Mouse (Mus musculus) ZHBTc4 (cell line): Measurements from ENCODE around the gene Cblc.

Experiments
- DNase-seq: peaks from one replicate; pipeline ENCODE4 v3.0.0-alpha.2; 2011; ENCODE audit warnings: low read depth, low spot score

Cblc gene

DNA sequence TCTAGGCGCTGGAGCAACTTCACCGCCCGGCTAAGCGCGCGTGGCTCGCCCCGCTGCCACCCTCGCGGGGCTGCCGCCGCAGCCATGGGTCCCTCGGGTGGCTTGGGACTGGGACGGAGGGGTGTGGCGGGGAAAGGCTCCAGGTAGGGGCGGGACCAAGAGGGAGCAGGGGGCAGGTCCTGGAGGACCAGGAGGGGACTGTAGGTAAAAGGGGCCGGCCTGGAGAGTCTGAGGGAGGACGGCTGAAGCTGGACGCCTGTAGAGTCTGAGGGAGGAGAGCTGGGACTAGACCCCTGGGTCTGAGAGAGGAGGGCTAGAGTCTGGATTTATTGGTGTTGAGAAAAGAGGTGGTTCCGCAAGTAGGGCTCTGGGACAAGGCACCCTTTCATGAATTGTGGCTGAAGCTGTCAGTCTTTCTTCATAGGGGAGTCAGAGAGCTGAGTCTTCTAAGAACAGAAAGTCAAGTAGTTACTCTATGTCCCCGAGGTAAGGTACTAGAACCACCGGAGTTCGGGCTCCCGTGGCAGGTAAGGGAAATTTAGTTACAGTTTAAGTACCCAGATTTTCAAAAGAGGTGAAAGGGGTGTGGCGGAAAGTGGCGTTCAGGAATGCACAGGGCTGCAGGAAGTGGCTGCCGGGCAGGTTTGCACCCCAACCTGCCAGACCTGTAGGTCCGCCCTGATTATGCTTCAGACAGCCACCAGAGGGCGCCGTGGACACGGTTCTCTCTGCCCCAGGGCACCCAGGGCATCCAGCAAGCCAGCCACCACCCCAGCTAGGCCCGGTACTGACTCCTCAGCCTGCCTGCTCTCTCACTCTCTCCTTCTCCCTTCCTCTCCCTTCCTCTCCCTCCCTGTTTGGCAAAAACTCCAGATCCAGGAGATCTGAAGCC lies at the start of gene Cblc:
Gene Cblc, minus strand, starts transcription at position 113 of the 892 bp plus-strand sequence.
- peak; percentile 93 for DNase-seq

DNA sequence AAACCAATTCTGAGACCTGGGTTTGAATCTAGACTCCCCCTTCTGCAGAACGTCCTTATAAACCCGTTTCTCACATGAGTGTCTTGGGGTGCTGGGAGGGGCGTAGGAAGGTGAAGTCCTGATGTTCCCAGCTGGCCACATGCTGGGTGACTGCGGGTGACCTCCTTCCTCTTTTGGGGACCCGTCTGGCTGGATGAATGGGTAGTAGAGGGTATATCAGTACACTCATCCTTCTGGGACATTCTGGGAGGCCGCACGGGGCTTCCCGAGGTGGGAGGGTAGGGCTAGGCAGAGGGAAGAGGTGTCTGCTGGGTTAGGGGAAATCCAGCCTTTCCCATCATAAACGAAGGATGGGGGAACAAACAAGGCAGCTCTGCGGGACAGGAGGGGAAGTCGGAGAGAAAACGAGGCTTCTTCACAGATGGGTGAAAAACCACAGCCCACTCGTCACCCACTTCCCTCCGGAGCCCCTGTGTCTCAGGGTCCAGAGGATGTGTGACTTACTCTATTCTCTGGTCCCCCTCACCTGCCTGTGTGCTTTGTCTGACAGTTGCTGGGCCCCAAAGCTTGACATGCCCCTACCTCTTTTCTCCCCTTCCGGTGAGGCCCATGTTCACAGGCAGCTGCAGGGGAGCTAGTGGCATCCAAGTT lies 48.0 kb upstream of the Cblc start:
- DNase-seq = no peak

DNA sequence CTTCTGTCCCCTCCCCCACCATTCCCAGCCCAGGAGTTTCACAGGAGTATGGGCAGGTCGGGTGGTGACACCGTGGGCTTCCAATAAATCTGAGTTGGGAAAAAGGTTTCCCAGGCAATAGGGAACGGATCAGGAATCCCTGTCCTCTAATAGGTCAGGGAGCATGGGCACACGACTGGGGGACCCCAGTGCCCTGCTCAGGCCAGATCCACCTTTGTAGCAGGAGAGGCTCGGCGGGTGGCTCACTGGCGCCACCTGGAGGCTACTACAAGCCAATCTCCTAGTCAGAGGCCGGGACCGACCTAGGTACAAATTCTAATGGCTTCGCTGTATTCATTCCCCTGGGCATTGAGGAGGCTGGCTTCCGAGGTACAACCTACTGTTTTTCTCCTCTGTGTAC lies 47.0 kb upstream of the Cblc start:
- peak; percentile 79 for DNase-seq

DNA sequence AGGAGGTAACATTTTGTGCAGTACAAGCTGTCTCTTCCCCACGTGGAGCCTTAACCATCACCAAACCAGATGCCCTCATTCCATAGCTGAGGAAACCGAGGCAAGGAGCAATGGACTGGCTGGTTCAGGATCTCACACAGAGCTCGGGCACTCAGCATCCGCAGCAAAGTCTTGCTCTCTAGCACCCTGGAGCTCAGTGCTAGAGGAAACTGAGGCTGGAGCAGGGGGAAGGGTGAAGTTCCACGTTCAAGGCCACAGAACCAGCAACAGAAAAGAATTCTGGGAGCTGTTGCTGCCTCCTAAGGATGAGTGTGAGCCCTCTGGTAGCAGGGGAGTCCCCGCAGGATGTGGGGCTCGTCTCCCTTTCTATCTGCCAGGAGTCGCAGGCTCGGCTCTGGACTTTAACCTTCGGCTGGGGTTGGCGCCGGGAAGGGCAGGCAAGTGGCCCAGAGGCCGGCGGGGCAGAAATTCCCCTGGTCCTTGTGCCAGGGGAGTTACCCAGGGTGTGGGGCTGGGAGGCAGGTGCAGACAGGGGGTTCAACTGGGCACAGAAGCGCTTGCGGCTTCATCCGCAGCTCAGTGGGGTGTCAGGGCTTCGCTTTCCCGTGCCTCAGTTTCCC lies 46.4 kb upstream of the Cblc start:
- no peak for DNase-seq

DNA sequence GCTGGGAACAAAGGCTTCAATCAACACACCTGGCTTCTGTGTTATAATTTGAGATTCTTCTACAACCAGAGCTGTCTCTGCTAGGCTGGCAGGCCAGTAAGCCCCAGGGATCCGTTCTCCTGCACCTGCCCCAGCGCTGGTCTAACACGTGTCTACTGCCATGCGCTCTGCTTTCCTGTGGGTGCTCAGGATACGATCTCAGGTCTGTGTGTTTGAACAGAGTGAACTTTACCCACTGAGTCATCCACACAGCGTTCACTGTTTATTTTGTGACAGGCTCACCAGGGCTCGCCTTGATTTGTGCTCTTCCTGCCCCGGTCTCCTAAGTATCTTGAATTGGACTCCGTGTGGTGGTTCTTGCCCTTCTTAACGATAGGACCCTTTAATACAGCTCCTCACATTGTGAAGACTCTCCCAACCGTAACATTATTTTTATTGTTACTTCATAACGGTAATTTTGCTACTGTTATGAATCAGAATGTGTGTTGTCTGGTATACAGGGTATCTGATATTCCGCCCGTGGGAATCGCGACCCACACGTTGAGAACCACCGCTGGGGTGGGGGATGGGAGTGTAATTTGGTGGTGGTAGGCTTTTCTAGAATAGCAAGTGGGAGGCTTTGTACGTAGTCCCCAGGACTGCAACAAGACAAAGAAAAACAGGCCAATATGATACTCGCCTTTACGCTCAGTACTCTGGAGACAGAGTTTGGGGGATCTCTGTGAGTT lies 45.2 kb upstream of the Cblc start:
- DNase-seq = no peak

DNA sequence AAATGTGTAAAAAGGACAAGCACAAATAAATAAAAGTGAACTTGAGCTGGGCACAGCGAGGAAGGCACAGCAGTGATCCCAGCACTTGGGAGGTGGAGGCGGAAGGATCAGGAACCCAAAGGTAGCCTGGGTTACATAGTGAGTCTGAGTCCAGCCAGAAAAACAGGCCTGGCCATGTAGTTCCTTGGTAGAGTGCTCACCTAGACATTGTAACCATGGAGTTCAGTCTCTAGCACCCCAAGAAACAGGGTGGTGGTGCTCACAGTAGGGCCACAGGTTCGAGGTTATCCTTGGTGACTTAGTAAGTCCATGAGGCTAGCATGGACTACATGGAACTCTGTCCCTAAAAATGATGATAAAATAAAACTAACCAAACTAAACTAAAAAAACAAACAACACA lies 44.3 kb upstream of the Cblc start:
- no peak for DNase-seq

DNA sequence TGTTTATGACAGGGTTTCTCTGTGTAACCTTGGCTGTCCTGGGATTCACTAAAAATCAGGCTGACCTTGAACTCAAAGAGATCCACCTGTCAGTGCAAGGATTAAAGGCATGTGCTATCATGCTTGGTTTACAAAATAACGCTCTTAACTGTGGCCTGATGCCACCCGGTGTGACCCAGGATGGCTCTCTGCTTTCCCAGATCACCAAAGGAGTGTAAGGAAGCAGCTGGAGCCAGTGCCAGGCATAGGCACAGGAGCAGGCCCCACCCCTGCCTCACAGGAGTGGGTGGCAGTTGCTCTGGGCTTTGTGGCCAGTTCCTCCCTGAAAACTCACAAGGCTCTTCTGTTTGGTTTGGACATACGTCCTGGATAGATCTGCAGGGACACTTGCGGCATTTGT lies 43.8 kb upstream of the Cblc start:
- DNase-seq = no peak

DNA sequence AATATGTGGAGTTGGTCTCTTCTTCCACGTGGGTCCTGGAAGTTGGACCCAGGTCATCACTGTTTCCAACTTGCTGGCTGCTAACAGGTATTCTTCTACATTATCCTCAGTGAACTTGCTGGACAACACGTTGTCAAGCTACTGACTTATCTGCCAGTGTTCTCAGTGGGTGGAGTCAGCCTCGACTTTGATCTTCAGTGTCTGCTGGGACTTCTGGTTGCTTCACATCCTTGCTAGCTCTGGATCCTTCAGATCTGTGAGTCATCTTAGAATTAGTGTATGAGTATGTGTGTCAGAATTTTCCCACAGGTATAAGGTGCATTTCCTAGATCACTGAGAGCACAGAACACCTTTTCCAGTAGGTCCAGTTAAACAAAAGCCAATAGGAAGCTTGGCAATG lies 40.2 kb upstream of the Cblc start:
- DNase-seq = no peak

DNA sequence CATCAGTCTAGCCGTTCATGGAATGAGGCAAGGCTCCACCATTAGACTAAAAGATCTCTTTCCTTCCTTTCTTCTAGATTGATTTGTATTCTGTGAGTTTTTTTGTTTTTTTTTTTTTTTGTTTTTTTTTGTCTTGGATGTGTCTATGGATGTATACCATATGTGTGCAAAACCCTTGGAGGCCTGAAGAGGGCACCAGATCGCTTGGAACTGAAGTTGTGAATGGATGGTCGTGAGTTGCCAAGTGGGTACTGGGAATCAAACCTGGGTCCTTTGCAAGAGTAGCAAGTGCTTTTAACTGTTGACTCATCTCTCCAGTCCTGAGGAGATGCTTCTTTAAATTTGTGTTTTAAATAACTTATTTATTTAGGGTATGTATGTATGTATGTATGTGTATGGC lies 37.4 kb upstream of the Cblc start:
- peak; percentile 58 for DNase-seq

DNA sequence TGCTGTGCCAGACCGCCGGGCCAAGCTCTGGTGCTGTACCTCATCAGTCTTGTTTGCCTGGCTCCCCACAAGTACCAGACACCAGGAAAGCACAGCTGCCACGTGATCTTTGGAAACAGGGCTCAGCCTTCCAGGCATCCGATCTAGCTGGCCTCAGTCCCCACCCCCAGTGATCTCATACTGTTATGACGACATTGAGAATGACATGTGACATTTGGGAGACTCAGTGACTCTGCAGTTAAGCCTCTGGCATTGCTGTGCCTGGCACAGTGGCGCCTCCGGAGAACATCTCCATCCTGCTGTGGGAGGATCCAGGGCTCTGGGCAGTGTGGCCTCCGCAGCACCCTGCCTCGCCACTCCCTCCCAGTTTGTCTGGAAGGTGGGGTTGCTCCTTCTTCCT lies 35.2 kb upstream of the Cblc start:
- peak; percentile 51 for DNase-seq

DNA sequence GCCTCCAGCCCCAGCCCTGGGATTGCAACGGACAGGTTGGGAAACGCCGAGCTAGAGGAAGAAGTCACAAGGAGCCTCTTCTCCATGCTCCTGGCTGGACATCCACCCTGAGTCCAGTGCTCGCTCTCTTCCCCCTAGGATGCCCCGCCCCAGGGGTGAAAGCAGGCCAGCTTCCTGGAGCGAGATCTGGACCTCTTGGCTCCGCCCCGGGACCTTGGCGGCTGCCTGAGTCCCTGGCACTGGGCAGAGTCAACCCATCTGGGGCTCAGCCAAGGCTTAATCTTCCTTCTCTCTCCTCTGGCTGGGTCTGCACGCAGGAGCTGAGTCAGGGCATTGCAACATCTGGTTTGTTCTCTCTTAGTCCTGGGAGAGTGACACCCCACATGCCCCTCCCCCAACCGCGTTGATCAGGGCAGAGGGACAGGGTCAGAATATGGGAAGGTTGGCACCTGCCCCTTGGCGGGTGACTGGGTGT lies 34.1 kb upstream of the Cblc start:
- no peak for DNase-seq

DNA sequence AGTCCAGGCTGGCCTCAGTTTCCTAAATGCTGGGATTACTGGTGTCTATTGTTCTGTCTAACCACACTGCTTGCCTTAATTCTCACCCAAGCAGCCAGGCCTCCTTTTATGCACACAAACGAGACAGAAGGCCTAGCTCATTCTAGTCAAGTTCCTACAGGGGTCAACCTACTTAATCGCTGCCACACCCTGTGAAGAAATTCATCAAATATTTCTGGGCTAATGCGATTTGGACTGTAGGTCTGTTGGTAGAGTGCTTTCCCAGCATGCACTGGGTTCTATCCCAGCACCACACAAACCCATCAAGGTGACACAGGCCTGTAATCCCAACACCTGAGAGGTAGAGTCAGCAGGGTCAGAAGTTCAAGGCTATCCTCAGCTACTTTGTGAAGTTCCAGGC lies 33.1 kb upstream of the Cblc start:
- peak; percentile 67 for DNase-seq

DNA sequence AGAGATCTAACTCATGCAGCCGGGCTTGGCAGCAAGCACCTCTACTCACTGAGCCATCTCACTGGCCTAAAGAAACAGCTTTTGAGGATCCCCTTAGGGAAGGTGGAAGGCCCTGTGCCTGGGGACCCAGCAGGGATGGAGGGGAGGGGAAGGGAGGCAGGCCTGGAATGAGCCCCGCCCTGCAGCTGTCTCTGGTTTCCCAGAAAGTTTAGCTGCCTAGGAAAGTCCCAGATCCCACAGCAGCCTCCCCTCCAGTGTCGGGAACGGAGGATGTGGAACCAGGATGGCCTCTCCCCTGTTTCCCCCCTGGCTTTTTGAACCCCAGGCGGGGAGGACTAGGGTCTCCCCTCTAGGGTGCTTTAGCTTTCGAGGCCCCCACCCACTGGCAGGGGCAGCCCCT lies 30.1 kb upstream of the Cblc start:
- DNase-seq = peak; percentile 82

DNA sequence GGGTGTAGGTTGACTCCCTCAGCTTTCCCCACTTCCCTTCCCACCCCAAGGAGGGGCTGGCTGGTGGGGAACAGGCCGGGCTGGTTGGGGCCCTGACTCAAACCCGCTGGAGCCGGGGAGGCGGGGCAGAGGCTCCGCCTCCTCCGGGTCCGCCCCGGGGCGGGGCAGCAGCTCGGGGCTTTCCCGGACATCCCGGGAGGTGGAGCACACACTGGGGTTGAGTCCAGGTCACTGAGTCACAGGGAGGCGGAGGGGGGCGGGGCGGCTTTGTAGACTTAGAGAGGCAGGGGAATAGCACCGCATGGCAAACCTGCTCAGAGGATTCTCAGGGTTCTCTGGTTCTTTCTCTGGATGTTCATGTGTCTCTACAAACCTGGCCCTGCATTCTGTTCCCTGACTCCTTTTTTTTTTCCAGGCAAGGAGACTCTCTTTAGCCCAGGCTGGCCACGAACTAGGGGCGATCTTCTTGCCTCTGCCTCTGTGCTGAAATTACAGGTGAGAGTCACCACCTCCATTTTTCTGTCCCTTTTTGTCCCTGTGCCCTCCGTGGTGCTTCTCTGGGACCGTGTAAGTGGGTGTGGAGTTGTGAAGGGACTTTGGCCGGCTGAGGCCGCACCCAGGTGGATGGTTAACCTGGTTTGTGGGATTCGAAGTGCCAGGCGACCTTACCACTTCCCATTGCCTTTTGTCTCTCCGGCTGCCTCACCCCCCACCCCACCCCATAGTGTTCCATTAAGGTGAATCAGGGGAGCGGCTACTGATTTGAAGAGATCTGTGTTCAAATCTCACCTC lies 27.8 kb upstream of the Cblc start:
- peak; percentile 97 for DNase-seq

DNA sequence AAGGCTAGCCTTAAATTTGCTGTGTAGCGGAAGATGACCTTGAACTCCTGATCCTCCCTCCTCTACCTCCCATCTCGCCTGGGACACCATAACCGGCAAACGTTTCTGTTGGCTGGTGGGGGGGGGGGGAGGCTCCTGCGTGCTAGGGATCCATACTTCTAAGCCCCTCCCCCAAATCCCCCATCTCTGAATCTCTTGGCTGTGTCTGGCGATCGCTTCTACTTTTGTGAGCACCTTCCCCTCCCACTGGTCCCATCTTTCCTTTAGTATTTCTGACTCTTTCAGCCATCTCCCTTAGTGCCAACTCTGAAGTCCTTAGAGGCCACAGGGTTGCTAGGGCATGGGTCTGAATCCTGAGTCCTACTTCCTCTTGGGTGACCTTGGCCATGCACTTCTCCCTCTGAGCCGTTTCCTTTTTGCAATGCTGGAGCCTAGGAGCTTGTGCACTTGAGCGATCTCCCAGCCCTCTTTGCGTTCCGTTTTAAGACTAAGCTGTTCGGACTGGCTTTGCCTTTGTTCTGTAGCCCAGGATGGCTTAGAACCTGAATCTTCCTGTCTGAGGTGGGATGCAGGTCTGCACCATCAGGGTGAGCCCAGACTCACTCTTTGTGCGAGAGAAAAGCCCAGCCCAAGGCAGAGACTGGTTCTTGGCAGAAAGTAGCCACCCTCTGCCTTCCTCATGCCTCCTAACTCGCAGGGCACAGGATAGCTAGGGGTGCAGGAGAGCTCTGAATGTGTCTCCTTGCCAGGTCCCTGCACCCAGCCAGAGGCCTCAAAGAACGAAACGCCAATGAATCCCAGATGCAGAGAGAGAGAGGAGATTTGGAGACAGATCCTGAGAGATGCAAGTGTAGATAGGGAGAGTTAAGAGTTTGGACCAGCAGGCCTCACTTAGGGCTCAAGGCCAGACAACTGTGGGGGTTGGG lies 26.9 kb upstream of the Cblc start:
- peak; percentile 91 for DNase-seq

DNA sequence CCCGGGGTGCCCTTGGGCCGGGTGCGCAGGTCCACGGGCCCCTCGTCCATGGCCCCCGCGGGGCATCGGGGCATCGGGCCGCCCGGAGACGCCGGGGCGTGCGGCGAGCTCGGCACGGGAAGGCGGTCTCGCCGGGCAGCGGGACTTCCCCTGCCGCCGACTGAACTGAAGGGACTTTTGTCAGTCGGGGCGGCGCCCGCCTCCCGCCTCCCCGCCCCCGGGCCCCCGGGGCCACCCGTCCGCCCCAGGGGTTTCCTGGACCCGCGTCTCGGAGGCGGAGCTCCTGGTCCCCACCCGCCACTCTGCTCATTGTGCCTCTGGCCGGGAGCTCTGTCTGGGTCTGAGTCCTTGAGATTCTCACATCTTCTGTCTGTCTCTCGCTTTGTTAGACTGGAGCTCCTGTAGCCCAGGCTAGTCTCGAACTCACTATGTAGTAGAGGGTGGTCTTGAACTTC lies 26.0 kb upstream of the Cblc start, which contains the start of gene Bcl3:
Gene Bcl3, minus strand, starts transcription at position 167 of the 455 bp plus-strand sequence.
- peak; percentile 71 for DNase-seq

DNA sequence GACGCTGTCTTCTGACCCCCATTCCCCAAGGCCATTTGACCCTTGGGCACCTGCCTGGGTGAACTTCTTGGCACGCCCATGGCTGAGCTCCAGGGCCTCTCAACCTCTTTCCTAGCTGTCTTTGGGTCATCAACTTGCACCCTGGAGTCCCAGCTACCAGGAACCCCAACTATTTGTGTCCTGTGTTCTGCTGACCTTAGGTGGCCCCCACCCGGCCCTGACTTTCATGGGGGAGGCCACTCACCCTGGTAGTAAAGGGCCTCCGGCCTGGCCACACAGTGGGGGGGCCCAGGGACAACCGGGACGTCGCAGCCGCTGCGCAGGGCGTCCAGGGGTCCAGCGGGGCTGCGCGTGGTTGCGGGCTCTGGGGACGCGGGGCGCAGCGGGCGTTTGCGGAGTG lies 25.6 kb upstream of the Cblc start:
- no peak for DNase-seq

DNA sequence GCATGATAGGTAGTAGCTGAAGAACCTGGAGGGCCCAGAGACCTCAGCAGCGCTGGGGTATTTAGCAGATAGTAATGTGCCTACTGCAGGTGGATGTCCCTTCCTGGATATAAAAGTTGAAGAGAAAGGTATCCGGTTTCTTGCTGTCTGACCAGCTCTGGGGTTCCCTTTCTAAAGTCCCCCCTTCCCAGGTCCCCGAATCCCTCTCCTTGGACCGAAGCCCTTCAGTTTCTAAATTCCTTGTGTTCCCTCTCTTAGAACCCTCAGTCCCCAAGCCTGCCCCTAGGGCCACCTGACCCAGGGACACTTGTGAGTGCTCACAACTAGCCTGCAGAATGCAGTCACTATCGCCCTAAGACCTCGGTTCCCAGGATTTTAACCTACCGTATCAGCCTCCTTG lies 25.0 kb upstream of the Cblc start:
- DNase-seq = no peak

DNA sequence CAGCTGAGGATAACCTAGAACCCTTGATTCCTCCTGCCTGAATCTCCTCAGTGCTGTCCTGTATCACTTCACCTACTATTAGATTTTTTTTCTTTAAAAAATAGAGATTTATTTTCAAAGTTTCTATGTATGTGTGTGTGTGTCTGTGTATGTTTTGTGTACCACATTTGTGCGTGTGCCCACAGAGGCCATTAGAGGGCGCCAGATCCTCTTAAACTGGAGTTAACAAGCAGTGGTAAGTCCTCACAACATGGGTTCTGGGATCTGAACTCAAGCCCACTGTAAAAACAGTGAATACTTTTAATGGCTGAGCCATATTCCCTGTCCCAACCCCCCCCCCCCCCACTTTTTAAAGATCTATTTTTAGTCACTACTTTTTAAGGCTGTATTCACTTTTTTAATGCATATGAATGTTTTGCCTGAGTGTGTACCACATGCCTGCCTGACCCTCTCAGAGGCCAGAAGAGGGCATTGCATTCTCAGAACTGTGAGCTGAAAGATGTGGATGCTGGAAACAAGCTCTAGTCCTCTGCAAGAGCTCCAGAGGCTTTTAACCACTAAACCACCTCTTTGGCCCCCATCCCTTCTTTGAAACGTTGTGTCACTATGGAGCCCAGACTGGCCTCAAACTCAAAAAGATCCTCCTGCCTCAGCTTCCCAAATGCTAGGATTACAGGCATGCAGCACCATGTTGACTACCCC lies 23.9 kb upstream of the Cblc start:
- DNase-seq = no peak
